23 mouse cellular contexts compared by ENCODE assay signal in genomic region chr2:114835694-114836093, GRCm38 (mm10).
A peak's percentile ranks its signal among the peaks of the same experiment; 100 is the strongest.
DNase-seq lines count a peak whose midpoint lies in the region; ATAC-seq and TF ChIP-seq lines count a peak whose summit lies in the region.
"Had no signal": no experiment of that assay in that cellular context is flagged by ENCODE, and none has a peak within 500 bp of the region (broad histone marks: within the 10 kb centered on the region; RNA-seq: fewer than 3 reads in every experiment).

No protein-coding gene starts in this region.

- no peak for DNase-seq in kidney, postnatal 36 days
- no peak for DNase-seq in lung, adult 2 months
- DNase-seq in embryonic facial prominence, embryonic 14.5 days (ENCODE audit: low spot score), result peak; percentile 10
- no peak for DNase-seq in hindbrain, postnatal 0 days (ENCODE audit: low spot score)
- no peak for DNase-seq in thymus, postnatal 4 days
- DNase-seq: adrenal gland, postnatal 36 days; B cell, adult 2 months; cerebellum, adult 9-10 months; kidney, postnatal 25 days; layer of hippocampus, postnatal 36 days; lung, postnatal 36 days; right cerebral cortex, postnatal 14 days had no signal

- no peak overlapping the region for H3K27ac ChIP-seq in kidney, embryonic 14.5 days (ENCODE audit: low read depth, low read length)
- 0 out of 2 replicates have a peak overlapping the region, but pooled peaks have one; percentile 1 for H3K27ac ChIP-seq in lung, embryonic 15.5 days
- no peak overlapping the region for H3K27ac ChIP-seq in embryonic facial prominence, embryonic 14.5 days (replicated peaks; ENCODE audit: low read depth, low read length)
- H3K27ac ChIP-seq in hindbrain, postnatal 0 days, result no peak overlapping the region
- H3K27ac ChIP-seq: forebrain, embryonic 15.5 days; limb, embryonic 12.5 days; midbrain, embryonic 13.5 days had no signal

- no peaks in the 10 kb centered on the region for H3K36me3 ChIP-seq in kidney, embryonic 14.5 days (ENCODE audit: control insufficient read depth, insufficient read depth, low read length)
- H3K36me3 ChIP-seq in lung, embryonic 15.5 days, result no peaks in the 10 kb centered on the region
- no peaks in the 10 kb centered on the region for H3K36me3 ChIP-seq in embryonic facial prominence, embryonic 14.5 days (ENCODE audit: control insufficient read depth, insufficient read depth, low read length)
- no peaks in the 10 kb centered on the region for H3K36me3 ChIP-seq in hindbrain, postnatal 0 days (ENCODE audit: insufficient read depth, low read length)
- H3K36me3 ChIP-seq: forebrain, embryonic 15.5 days; G1E; limb, embryonic 12.5 days; midbrain, embryonic 13.5 days had no signal

- ATAC-seq in kidney, embryonic 14.5 days (ENCODE audit: low FRiP score, low TSS enrichment), result peak; percentile 81; the same call in 1 of the 2 replicates
- ATAC-seq in lung, embryonic 15.5 days (ENCODE audit: borderline replicate concordance, extremely low read depth, low FRiP score, low TSS enrichment), result peak; percentile 19; the same call in 1 of the 2 replicates
- peak; percentile 74; the same call in 1 of the 2 replicates for ATAC-seq in embryonic facial prominence, embryonic 14.5 days (ENCODE audit: low read depth)
- ATAC-seq in hindbrain, postnatal 0 days, result 0 out of 2 replicates have a peak, but pooled peaks have one; percentile 18
- ATAC-seq: forebrain, embryonic 15.5 days; intestine, embryonic 16.5 days; midbrain, embryonic 13.5 days; Patski had no signal

- no peak for TF ChIP-seq POLR2A in lung, adult 2 months (IDR thresholded peaks at IDR 0.05; ENCODE audit: borderline replicate concordance, extremely low read depth, low read depth, low read length)

- no peak overlapping the region for H3K4me2 ChIP-seq in kidney, embryonic 14.5 days (replicated peaks; ENCODE audit: low read depth, low read length)
- H3K4me2 ChIP-seq in lung, embryonic 15.5 days, result no peak overlapping the region
- no peak overlapping the region for H3K4me2 ChIP-seq in embryonic facial prominence, embryonic 14.5 days (ENCODE audit: low read depth, low read length)
- no peak overlapping the region for H3K4me2 ChIP-seq in hindbrain, postnatal 0 days (ENCODE audit: low read depth, low read length)
- H3K4me2 ChIP-seq: forebrain, embryonic 15.5 days; limb, embryonic 12.5 days; liver, embryonic 11.5 days; midbrain, embryonic 13.5 days had no signal

- peaks cover 4% of the 10 kb centered on the region; the same call in 1 of the 2 replicates for H3K4me1 ChIP-seq in kidney, embryonic 14.5 days (ENCODE audit: control insufficient read depth, insufficient read depth, low read length)
- peaks cover 6% of the 10 kb centered on the region; the same call in 1 of the 2 replicates for H3K4me1 ChIP-seq in lung, embryonic 15.5 days
- H3K4me1 ChIP-seq in lung, adult 2 months (ENCODE audit: control insufficient read depth, insufficient read depth, low read length), result peaks cover 4% of the 10 kb centered on the region
- no peaks in the 10 kb centered on the region for H3K4me1 ChIP-seq in embryonic facial prominence, embryonic 14.5 days (ENCODE audit: control insufficient read depth, insufficient read depth, low read length)
- H3K4me1 ChIP-seq in hindbrain, postnatal 0 days (ENCODE audit: insufficient read depth, low read length), result no peaks in the 10 kb centered on the region
- H3K4me1 ChIP-seq: forebrain, embryonic 15.5 days; limb, embryonic 12.5 days; megakaryocyte, embryonic 14.5 days had no signal

- TF ChIP-seq CTCF in lung, adult 2 months (IDR thresholded peaks at IDR 0.05; ENCODE audit: insufficient read depth, low read length), result no peak
- TF ChIP-seq CTCF in hindbrain, postnatal 0 days (IDR thresholded peaks at IDR 0.05; ENCODE audit: low read depth), result no peak

- H3K27me3 ChIP-seq in kidney, embryonic 14.5 days (ENCODE audit: control insufficient read depth, insufficient read depth, low read length), result no peaks in the 10 kb centered on the region
- H3K27me3 ChIP-seq in lung, embryonic 15.5 days, result no peaks in the 10 kb centered on the region
- H3K27me3 ChIP-seq in embryonic facial prominence, embryonic 14.5 days (replicated peaks; ENCODE audit: control insufficient read depth, insufficient read depth, low read length), result no peaks in the 10 kb centered on the region
- H3K27me3 ChIP-seq in hindbrain, postnatal 0 days (ENCODE audit: insufficient read depth, low read length), result no peaks in the 10 kb centered on the region
- H3K27me3 ChIP-seq: CH12.LX; forebrain, embryonic 15.5 days; megakaryocyte, embryonic 14.5 days; midbrain, embryonic 13.5 days had no signal

- no peak overlapping the region for H3K4me3 ChIP-seq in kidney, embryonic 14.5 days (ENCODE audit: low read length)
- no peak overlapping the region for H3K4me3 ChIP-seq in lung, embryonic 15.5 days
- H3K4me3 ChIP-seq in lung, adult 2 months (replicated peaks; ENCODE audit: extremely low read depth, low read depth, low read length), result no peak overlapping the region
- H3K4me3 ChIP-seq in embryonic facial prominence, embryonic 14.5 days (ENCODE audit: low read depth, low read length), result no peak overlapping the region
- H3K4me3 ChIP-seq in hindbrain, postnatal 0 days (ENCODE audit: low read length), result no peak overlapping the region
- H3K4me3 ChIP-seq: forebrain, embryonic 15.5 days; limb, embryonic 12.5 days; megakaryocyte, embryonic 14.5 days; midbrain, embryonic 13.5 days had no signal

- no peaks in the 10 kb centered on the region for H3K9me3 ChIP-seq in kidney, embryonic 14.5 days (ENCODE audit: control insufficient read depth, low read length)
- H3K9me3 ChIP-seq in lung, embryonic 15.5 days, result no peaks in the 10 kb centered on the region
- no peaks in the 10 kb centered on the region for H3K9me3 ChIP-seq in embryonic facial prominence, embryonic 14.5 days (ENCODE audit: control insufficient read depth, low read length)
- no peaks in the 10 kb centered on the region for H3K9me3 ChIP-seq in hindbrain, postnatal 0 days (ENCODE audit: low read length)
- H3K9me3 ChIP-seq: forebrain, embryonic 15.5 days; G1E; limb, embryonic 12.5 days; megakaryocyte, embryonic 14.5 days; midbrain, embryonic 13.5 days had no signal

- H3K9ac ChIP-seq in kidney, embryonic 14.5 days (ENCODE audit: low read depth, low read length), result no peak overlapping the region
- no peak overlapping the region for H3K9ac ChIP-seq in lung, embryonic 15.5 days
- H3K9ac ChIP-seq in embryonic facial prominence, embryonic 14.5 days (ENCODE audit: low read depth, low read length), result no peak overlapping the region
- no peak overlapping the region for H3K9ac ChIP-seq in hindbrain, postnatal 0 days (replicated peaks; ENCODE audit: low read length)
- H3K9ac ChIP-seq: forebrain, embryonic 15.5 days; limb, embryonic 12.5 days; midbrain, embryonic 13.5 days had no signal

- 2% methylated on average over 2 of the region's 2 CpGs for WGBS in kidney, embryonic 14.5 days
- WGBS in lung, embryonic 15.5 days, result 0% methylated on average over 2 of the region's 2 CpGs
- 13% methylated on average over 2 of the region's 2 CpGs for WGBS in lung, adult 2 months
- 30% methylated on average over 2 of the region's 2 CpGs for WGBS in embryonic facial prominence, embryonic 14.5 days
- 45% methylated on average over 2 of the region's 2 CpGs for WGBS in hindbrain, postnatal 0 days

Comparison
In these comparisons a context has a peak if more than half of its experiments do, and no peak if none do; other contexts are left out.
1. ATAC-seq: peak in every context shown above with its lines; median percentile 81 in kidney, embryonic 14.5 days; 74 in embryonic facial prominence, embryonic 14.5 days; 19 in lung, embryonic 15.5 days; 18 in hindbrain, postnatal 0 days.